Mouse (Mus musculus) CD4-positive naive resting alpha-beta T cell, adult 76 days (primary cell): ENCODE results near the gene Cd33. TPM values are rescaled to one million over a fixed set of nuclear protein-coding genes. Genes with fewer than 3 reads are reported as not detected.

Experiments used
- total RNA-seq: library from RNA; stranded (reverse); gene quantifications from one replicate; pipeline ENCODE4 v1.2.4, GENCODE M21; 2023

Cd33 gene
- 1.7 TPM for total RNA-seq

GRCm38 (mm10) chr7:43544225-43544977, at the start of gene Cd33:
Gene Cd33, minus strand, starts transcription at chr7:43544428.

DNA sequence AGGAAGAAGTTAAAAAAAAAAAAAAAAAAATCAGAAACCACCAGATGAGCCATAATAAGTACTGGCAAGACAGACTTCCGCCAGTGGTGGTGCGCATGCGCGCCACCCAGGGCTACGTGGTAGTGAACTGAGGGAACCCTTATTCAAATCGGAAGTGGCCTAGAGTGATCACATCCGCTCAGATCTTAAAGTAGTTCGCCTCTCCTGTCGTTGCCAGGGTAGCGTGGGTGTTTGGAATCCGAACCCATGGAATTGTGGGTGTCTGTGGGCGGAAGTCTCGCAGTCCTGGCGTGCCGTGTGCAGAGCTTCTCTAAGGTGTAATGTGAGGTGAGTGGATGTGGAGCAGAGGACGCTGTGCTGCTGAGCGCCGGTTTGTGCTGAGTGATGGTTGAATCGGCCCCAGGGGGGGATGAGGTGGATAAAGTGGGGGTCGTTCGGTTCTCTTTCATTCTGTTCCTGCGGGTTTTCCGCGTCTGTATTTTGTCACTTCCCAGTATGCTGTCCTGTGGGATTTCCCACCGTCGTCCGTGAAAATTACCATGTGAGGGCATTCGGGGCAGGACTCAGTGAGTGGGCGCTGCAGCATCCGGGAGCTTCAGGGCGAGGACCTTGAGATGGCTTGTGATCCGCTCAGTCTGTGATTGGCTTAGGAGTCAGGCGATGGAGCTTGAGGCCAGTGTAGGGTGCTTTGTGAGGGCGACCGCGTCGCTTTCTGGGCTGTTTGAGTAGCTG, 35.4 kb upstream of the Cd33 start, which contains the start of gene Zfp719:
Gene Zfp719, plus strand, starts transcription at position 171 of the 732 bp plus-strand sequence.

DNA sequence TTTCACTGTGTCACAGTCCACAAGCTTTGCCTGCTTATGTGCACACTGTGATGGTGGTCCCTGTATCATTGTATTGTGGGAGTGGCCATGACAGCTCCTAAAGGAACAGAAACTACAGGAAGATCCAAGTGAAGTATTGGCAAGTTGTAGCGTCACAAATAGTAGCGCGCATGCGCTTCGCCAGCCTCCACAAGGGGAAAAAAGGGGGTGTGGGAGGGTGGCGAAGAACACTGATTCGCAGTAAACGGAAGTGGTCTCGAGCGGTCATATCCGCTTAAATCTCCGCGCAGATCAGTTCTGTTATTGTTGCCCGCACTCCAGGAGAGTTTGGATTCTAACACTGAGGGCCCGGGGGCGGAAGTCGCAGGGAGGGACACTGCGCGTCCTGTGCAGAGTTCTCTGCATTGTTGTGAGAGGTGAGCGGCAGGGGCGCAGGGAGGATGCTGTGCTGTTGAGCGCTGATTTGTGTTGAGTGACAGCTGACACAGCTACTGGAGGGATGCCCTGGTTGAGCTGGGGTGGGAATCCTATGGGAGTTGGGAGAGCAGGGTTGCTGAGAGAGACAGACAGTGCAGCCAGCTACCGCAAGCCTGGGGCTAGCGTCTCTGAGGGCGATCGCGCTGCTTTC, 17.9 kb upstream of the Cd33 start, which contains the start of gene Zfp658:
Gene Zfp658, plus strand, starts transcription at position 251 of the 628 bp plus-strand sequence.

GRCm38 (mm10) chr7:43489631-43490125, 54.5 kb downstream of the Cd33 start, which contains the start of gene Iglon5:
Gene Iglon5, minus strand, starts transcription at chr7:43490075.

Other genes with a start within 250 kb of the Cd33 start
- gene Zfp715, start 231.1 kb downstream of the Cd33 start, total RNA-seq, result 27.3 TPM
- 0.73 TPM for gene Siglecf, start 193.1 kb downstream of the Cd33 start, total RNA-seq
- 26.6 TPM for gene Siglecg, start 136.2 kb downstream of the Cd33 start, total RNA-seq
- not detected for gene Lim2, start 116.8 kb downstream of the Cd33 start, total RNA-seq
- gene Nkg7, start 107.4 kb downstream of the Cd33 start, total RNA-seq, result 14.9 TPM
- gene Cldnd2, start 103.6 kb downstream of the Cd33 start, total RNA-seq, result not detected
- 29.9 TPM for gene Etfb, start 100.3 kb downstream of the Cd33 start, total RNA-seq
- gene Gm45233, start 100.3 kb downstream of the Cd33 start, total RNA-seq, result not detected
- gene Vsig10l, start 81.3 kb downstream of the Cd33 start, total RNA-seq, result 1.3 TPM
- gene Iglon5, start 54.4 kb downstream of the Cd33 start, total RNA-seq, result not detected
- not detected for gene 4931406B18Rik, start 38.5 kb downstream of the Cd33 start, total RNA-seq
- gene Zfp658, start 17.8 kb upstream of the Cd33 start, total RNA-seq, result 4.1 TPM
- gene Zfp719, start 35.2 kb upstream of the Cd33 start, total RNA-seq, result 12.8 TPM
- not detected for gene Zfp819, start 62.7 kb upstream of the Cd33 start, total RNA-seq
- not detected for gene Ceacam18, start 90.3 kb upstream of the Cd33 start, total RNA-seq
- 4.0 TPM for gene Siglece, start 115.7 kb upstream of the Cd33 start, total RNA-seq
- 6.6 TPM for gene Ctu1, start 127.6 kb upstream of the Cd33 start, total RNA-seq
- gene Klk14, start 146.0 kb upstream of the Cd33 start, total RNA-seq, result not detected
- gene Klk13, start 168.1 kb upstream of the Cd33 start, total RNA-seq, result not detected
- gene Klk12, start 224.5 kb upstream of the Cd33 start, total RNA-seq, result not detected
- gene Klk11, start 230.2 kb upstream of the Cd33 start, total RNA-seq, result not detected
- gene Klk10, start 236.6 kb upstream of the Cd33 start, total RNA-seq, result not detected
- gene Klk9, start 247.5 kb upstream of the Cd33 start, total RNA-seq, result not detected